Mouse (Mus musculus) liver, embryonic 14.5 days (tissue): Measurements from ENCODE around the gene Il6st. TPM values are rescaled to one million over a fixed set of nuclear protein-coding genes. Genes with fewer than 3 reads are reported as not detected.

Source experiments
- ATAC-seq: fragments of 200-750 bp; cut with Nextera tagmentation; 2 replicates; pipeline ENCODE4 v1.8.0; 2017; ENCODE audit warnings: moderate number of reproducible peaks, mild to moderate bottlenecking, moderate library complexity; ENCODE audit not compliant: insufficient read depth
- DNase-seq, 3 experiments: peaks; one replicate each; pipeline ENCODE4 v3.0.0-alpha.2; 2012 to 2013; ENCODE audit warnings: low read depth in 3 of 3, low spot score in 3 of 3
- H3K27ac ChIP-seq: fragments of 300-500 bp; sonication (generic); 2 replicates; pipeline ENCODE4 v1.5.1; 2014; ENCODE audit warnings: moderate library complexity, mild to moderate bottlenecking, control low read depth, inconsistent platforms
- H3K27me3 ChIP-seq: fragments of 300-500 bp; sonication (generic); 2 replicates; pipeline ENCODE4 v1.6.1; 2014; ENCODE audit warnings: mild to moderate bottlenecking, low read length, moderate library complexity; ENCODE audit not compliant: control insufficient read depth, insufficient read depth
- H3K36me3 ChIP-seq: fragments of 300-500 bp; sonication (generic); replicated peaks from 2 replicates; pipeline ENCODE4 v1.6.1; 2014; ENCODE audit warnings: low read depth; ENCODE audit not compliant: control insufficient read depth, insufficient read depth
- H3K4me1 ChIP-seq, 2 experiments: fragments of 200-500 bp in 1 of 2; fragments of 300-500 bp in 1 of 2; sonication (generic) in 1 of 2; replicated peaks; 2 replicates each; pipeline ENCODE4 v1.6.1; 2012 to 2014; ENCODE audit warnings: antibody characterized with exemption in 1 of 2, inconsistent platforms in 1 of 2, low read length in 1 of 2; ENCODE audit not compliant: control insufficient read depth in 2 of 2, insufficient read depth in 2 of 2
- H3K4me2 ChIP-seq: fragments of 300-500 bp; sonication (generic); 2 replicates; pipeline ENCODE4 v1.6.1; 2014; ENCODE audit warnings: low read depth, mild to moderate bottlenecking, control low read depth, moderate library complexity
- H3K4me3 ChIP-seq, 2 experiments: fragments of 200-500 bp in 1 of 2; fragments of 300-500 bp in 1 of 2; sonication (generic) in 1 of 2; 2 replicates each; pipeline ENCODE4 v1.5.1; 2012 to 2014; ENCODE audit warnings: low read depth in 2 of 2, low read length in 2 of 2, mild to moderate bottlenecking in 2 of 2, control low read depth in 1 of 2, inconsistent platforms in 1 of 2, moderate library complexity in 1 of 2; ENCODE audit not compliant: insufficient read depth in 1 of 2
- H3K9ac ChIP-seq: fragments of 300-500 bp; sonication (generic); replicated peaks from 2 replicates; pipeline ENCODE4 v1.6.1; 2014; ENCODE audit warnings: mild to moderate bottlenecking, control low read depth, moderate library complexity
- H3K9me3 ChIP-seq: fragments of 300-500 bp; sonication (generic); 2 replicates; pipeline ENCODE4 v1.6.1; 2016; ENCODE audit warnings: low read length, mixed read lengths; ENCODE audit not compliant: control insufficient read depth
- CTCF ChIP-seq: IDR thresholded peaks from 2 replicates; pipeline ENCODE4 v1.5.1; 2016; ENCODE audit warnings: antibody characterized with exemption, low read depth, control low read depth
- EP300 ChIP-seq: IDR thresholded peaks from 2 replicates; pipeline ENCODE4 v1.6.1; 2016; ENCODE audit warnings: antibody characterized with exemption, low read depth
- WGBS: fragments of 180-500 bp; shearing (Covaris S2); extraction: QIAGEN DNeasy Blood & Tissue Kit; methylation state at CpG from one replicate; pipeline ENCODE4 v1.1.7; 2014; ENCODE audit not compliant: insufficient replicate concordance; 5-methylcytosine and 5-hydroxymethylcytosine counted together
- polyA plus RNA-seq, 2 experiments: library from polyadenylated mRNA; depleted of rRNA in 1 of 2; stranded (reverse) in 1 of 2; unstranded in 1 of 2; fragments of >200 nt; fragmentation: Nextera tagmentation in 1 of 2; extraction: Ambion mirVana in 1 of 2; gene quantifications; 2 replicates each; pipeline versions ENCODE4 v1.2.1 to v1.2.3; 2012 to 2014

Gene Il6st
- polyA plus RNA-seq, 2 experiments, result 2.4 to 3.7 TPM

- Histone ChIP-seq H3K9ac (no peak overlapping the region), H3K27ac (no peak overlapping the region), H3K9me3 (no peaks in the 10 kb centered on the region), H3K27me3 (no peaks in the 10 kb centered on the region), H3K4me2 (no peak overlapping the region), H3K4me3 (no peak overlapping the region), H3K4me1 (no peaks in the 10 kb centered on the region), H3K36me3 (no peaks in the 10 kb centered on the region; the same call in 1 of the 2 replicates)
- no peak for DNase-seq
- 77% methylated on average over 9 of the region's 9 CpGs for WGBS
- TF ChIP-seq CTCF (no peak), EP300 (no peak)
- no peak for ATAC-seq
Measured at GRCm38 (mm10) chr13:112471201-112471600, 7.3 kb downstream of the Il6st start.

DNA sequence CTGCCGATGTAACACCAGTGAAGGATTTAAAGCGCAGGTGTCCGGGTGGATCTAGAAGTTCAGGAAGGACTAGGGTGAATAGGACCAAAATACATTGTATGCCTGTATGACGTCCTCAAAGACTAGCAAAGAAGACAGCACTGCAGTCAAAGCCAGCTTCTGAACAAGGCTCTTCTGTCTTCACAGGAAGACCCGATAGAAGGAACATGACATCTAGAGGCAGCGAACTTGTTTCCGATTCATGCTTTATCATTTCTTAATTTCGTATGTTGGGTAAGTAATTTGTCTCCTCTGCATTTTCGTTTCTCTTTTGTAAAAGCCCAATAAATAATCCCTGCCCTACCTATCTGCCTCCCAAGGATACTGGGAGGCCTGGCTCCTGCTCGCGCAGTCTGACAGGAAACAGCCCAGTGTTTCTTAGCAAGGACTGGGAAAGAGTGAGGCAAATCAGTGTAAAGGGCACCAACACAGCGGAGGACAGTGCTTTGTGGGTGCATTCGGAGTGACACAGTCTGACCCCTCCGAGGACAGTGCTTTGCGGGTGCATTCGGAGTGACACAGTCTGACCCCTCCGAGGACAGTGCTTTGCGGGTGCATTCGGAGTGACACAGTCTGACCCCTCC is 8.6 kb downstream of the Il6st start:
- Histone ChIP-seq H3K4me1 (no peaks in the 10 kb centered on the region), H3K27ac (no peak overlapping the region), H3K4me2 (no peak overlapping the region), H3K4me3 (no peak overlapping the region), H3K36me3 (no peaks in the 10 kb centered on the region; the same call in 1 of the 2 replicates), H3K9me3 (no peaks in the 10 kb centered on the region), H3K27me3 (no peaks in the 10 kb centered on the region), H3K9ac (no peak overlapping the region)
- 83% methylated on average over 17 of the region's 19 CpGs for WGBS
- ATAC-seq (no peak), DNase-seq (no peak)
- TF ChIP-seq EP300, result no peak
- no peak for TF ChIP-seq CTCF

DNA sequence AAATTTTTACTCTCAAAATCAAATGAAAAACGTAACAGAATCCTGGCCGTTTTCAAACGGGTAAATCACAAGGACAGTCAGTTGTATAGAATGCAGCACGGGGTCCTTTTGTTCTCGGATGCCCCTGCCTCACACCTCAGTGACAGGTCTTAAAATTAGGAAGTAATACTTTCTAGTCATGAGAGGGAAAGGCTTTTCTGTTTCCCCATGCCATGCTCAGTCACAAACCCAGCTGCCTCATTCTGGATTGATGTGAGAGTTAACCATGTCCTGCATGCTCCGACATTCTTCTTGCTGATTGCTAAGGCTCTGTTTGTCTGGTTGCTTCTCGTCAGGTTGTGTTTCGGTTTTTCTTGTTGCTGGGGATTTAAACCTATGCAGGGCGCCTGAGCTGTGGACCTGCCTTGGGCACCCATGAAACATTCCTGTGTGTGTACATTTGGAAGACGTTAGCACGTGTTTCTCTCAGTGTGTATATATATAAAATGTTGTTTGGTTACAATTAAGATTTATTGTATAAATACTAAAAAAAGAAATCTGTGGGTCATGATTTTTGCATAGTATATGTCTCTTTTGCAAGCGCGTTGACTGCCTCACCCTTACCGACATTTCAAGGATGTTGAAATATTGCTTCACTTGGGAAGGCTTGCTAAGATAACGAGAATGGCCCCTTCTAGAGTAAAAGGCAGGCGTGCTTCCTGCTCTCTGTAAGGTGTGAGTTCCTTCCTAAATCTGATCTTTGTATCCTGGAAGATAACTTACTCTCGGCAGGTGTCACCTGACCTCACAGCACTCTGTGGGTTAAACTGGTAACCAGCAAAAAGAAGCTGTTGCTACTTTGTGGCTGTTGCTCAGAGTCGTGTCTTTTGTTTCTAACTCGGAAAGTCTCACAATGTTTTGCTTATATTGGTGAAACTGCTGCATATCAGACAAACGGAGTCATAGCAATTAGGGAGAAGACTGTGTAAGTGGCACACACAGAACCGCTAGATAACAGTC is 10.2 kb downstream of the Il6st start:
- Histone ChIP-seq H3K4me2 (no peak overlapping the region), H3K9me3 (no peaks in the 10 kb centered on the region), H3K4me3 (no peak overlapping the region), H3K9ac (no peak overlapping the region), H3K4me1 (no peaks in the 10 kb centered on the region), H3K36me3 (no peaks in the 10 kb centered on the region; the same call in 1 of the 2 replicates), H3K27me3 (no peaks in the 10 kb centered on the region), H3K27ac (no peak overlapping the region)
- DNase-seq (no peak), ATAC-seq (no peak)
- WGBS, result 63% methylated on average over 21 of the region's 21 CpGs
- TF ChIP-seq EP300 (no peak), CTCF (no peak)

GRCm38 (mm10) chr13:112479032-112479431 is 15.2 kb downstream of the Il6st start:
- H3K4me2 ChIP-seq, result no peak overlapping the region
- no peaks in the 10 kb centered on the region for H3K27me3 ChIP-seq
- no peak overlapping the region for H3K27ac ChIP-seq
- no peaks in the 10 kb centered on the region for H3K9me3 ChIP-seq
- no peaks in the 10 kb centered on the region for H3K4me1 ChIP-seq
- DNase-seq (no peak), ATAC-seq (no peak)
- no peak overlapping the region for H3K4me3 ChIP-seq
- H3K36me3 ChIP-seq, result no peaks in the 10 kb centered on the region; the same call in none of the 2 replicates
- no peak overlapping the region for H3K9ac ChIP-seq
- TF ChIP-seq CTCF (no peak), EP300 (no peak)
- WGBS, result 75% methylated on average over 7 of the region's 7 CpGs

DNA sequence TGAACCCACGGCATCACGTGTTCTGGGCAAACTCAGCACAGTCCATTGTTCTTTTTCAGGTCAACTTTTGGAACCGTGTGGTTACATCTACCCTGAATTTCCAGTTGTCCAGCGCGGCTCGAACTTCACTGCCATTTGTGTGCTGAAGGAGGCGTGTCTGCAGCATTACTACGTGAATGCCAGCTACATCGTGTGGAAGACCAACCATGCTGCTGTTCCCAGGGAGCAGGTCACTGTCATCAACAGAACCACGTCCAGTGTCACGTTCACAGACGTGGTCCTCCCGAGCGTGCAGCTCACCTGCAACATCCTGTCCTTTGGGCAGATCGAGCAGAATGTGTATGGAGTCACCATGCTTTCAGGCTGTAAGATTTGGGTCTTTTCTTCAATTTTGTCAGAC is 16.1 kb downstream of the Il6st start:
- Histone ChIP-seq H3K36me3 (no peaks in the 10 kb centered on the region; the same call in none of the 2 replicates), H3K9ac (no peak overlapping the region), H3K27me3 (no peaks in the 10 kb centered on the region), H3K27ac (no peak overlapping the region), H3K4me3 (no peak overlapping the region), H3K4me2 (no peak overlapping the region), H3K4me1 (no peaks in the 10 kb centered on the region), H3K9me3 (no peaks in the 10 kb centered on the region)
- 78% methylated on average over 15 of the region's 15 CpGs for WGBS
- no peak for ATAC-seq
- no peak for DNase-seq
- TF ChIP-seq CTCF, result no peak
- no peak for TF ChIP-seq EP300
